Mouse (Mus musculus) lung, postnatal 0 days (tissue): Measurements from ENCODE around the gene Fbxo36.

ENCODE experiments used
- CTCF ChIP-seq: IDR thresholded peaks from 2 replicates; pipeline ENCODE4 v1.5.1; 2016; ENCODE audit warnings: antibody characterized with exemption, mild to moderate bottlenecking
- EP300 ChIP-seq: IDR thresholded peaks from 2 replicates; pipeline ENCODE4 v1.6.1; 2016; ENCODE audit warnings: antibody characterized with exemption, mild to moderate bottlenecking, control low read depth

- TF ChIP-seq EP300, result no peak
- TF ChIP-seq CTCF, result no peak
These were observed 10.8 kb downstream of the Fbxo36 start for GRCm38 (mm10) chr1:84850471-84850870.
